Mouse (Mus musculus): ENCODE results near the gene Efcc1. TPM values are rescaled to one million over a fixed set of nuclear protein-coding genes. Genes with fewer than 3 reads are reported as not detected.

Efcc1 gene
- polyA plus RNA-seq, 1 experiment from 2014 or later = 1.5 TPM

DNA sequence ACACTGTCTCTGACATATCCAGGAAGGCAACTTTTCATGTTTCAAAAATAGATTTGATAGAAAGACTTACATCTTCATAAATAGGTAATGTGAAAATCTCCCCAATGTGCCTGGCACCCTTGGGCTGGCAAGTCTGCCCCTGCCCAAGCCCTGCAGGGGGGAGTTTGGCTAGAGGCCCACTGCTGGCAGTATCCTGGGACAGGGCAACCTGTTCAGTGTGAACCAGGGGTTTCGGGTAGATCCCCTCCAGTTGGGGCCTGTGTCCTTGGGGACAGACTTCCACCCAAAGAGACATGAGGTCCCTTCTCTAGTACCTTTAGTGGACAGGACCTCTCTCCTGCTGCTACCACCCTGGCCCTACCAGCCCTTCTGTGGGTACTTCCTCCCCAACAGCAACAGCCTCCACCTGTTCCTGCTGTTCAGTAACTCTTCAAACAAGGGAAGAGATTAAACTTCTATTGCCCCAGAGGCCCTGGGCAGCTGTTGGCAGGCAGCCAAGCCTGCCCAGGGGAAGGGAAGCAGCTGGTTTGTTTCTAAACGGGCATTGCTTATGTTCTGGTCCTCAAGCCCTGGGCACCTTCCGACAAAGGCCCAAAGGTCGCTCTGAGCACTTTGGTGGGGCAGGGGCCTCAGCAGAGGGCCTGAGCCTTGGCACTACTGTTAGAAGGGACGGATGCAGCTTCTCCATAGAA lies 58.4 kb downstream of the Efcc1 start:
- no peaks in the 10 kb centered on the region for H3K36me3 ChIP-seq (ENCODE audit: control insufficient read depth, insufficient read depth, low read length)
- peak; percentile 47 for DNase-seq (ENCODE audit: low spot score)
- no peak overlapping the region for H3K4me2 ChIP-seq (ENCODE audit: low read depth, low read length, severe bottlenecking)
- H3K9ac ChIP-seq (ENCODE audit: low read length) = no peak overlapping the region
- H3K27ac ChIP-seq (ENCODE audit: low read depth, low read length) = no peak overlapping the region; the same call in 1 of the 2 replicates
- no peak overlapping the region for H3K4me3 ChIP-seq (ENCODE audit: low read depth, low read length)
- 70% methylated on average over 5 of the region's 5 CpGs for WGBS
- H3K9me3 ChIP-seq (ENCODE audit: control insufficient read depth, low read length) = no peaks in the 10 kb centered on the region
- no peaks in the 10 kb centered on the region for H3K27me3 ChIP-seq (ENCODE audit: control insufficient read depth, insufficient read depth, low read length)
- no peak for ATAC-seq (replicated peaks; ENCODE audit: low FRiP score)
- no peaks in the 10 kb centered on the region for H3K4me1 ChIP-seq (replicated peaks; ENCODE audit: control insufficient read depth, insufficient read depth, low read length)

- Histone ChIP-seq H3K27me3 (ENCODE audit: control insufficient read depth, insufficient read depth, low read length) (no peaks in the 10 kb centered on the region), H3K4me3 (ENCODE audit: low read depth, low read length) (no peak overlapping the region), H3K4me2 (ENCODE audit: low read depth, low read length, severe bottlenecking) (no peak overlapping the region), H3K27ac (ENCODE audit: low read depth, low read length) (no peak overlapping the region), H3K4me1 (replicated peaks; ENCODE audit: control insufficient read depth, insufficient read depth, low read length) (no peaks in the 10 kb centered on the region), H3K9ac (ENCODE audit: low read length) (no peak overlapping the region), H3K9me3 (ENCODE audit: control insufficient read depth, low read length) (no peaks in the 10 kb centered on the region), H3K36me3 (ENCODE audit: control insufficient read depth, insufficient read depth, low read length) (no peaks in the 10 kb centered on the region)
- ATAC-seq (replicated peaks; ENCODE audit: low FRiP score) = no peak
- DNase-seq (ENCODE audit: low spot score) = peak; percentile 30
- 95% methylated on average over 6 of the region's 6 CpGs for WGBS
These were observed 59.1 kb downstream of the Efcc1 start for GRCm38 (mm10) chr6:87789791-87790190.

- no peaks in the 10 kb centered on the region; the same call in 1 of the 2 replicates for H3K4me1 ChIP-seq (replicated peaks; ENCODE audit: control insufficient read depth, insufficient read depth, low read length)
- no peaks in the 10 kb centered on the region for H3K9me3 ChIP-seq (ENCODE audit: control insufficient read depth, low read length)
- H3K4me3 ChIP-seq (ENCODE audit: low read depth, low read length) = no peak overlapping the region
- 74% methylated on average over 7 of the region's 7 CpGs for WGBS
- H3K9ac ChIP-seq (ENCODE audit: low read length) = no peak overlapping the region
- peak; percentile 48 for DNase-seq (ENCODE audit: low spot score)
- H3K36me3 ChIP-seq (ENCODE audit: control insufficient read depth, insufficient read depth, low read length) = no peaks in the 10 kb centered on the region
- no peak overlapping the region for H3K4me2 ChIP-seq (ENCODE audit: low read depth, low read length, severe bottlenecking)
- H3K27ac ChIP-seq (ENCODE audit: low read depth, low read length) = no peak overlapping the region
- no peaks in the 10 kb centered on the region for H3K27me3 ChIP-seq (ENCODE audit: control insufficient read depth, insufficient read depth, low read length)
- ATAC-seq (replicated peaks; ENCODE audit: low FRiP score) = no peak
These were observed 60.3 kb downstream of the Efcc1 start for GRCm38 (mm10) chr6:87790779-87791480.

GRCm38 (mm10) chr6:87791826-87792225 lies 61.2 kb downstream of the Efcc1 start:
- no peaks in the 10 kb centered on the region for H3K36me3 ChIP-seq (ENCODE audit: control insufficient read depth, insufficient read depth, low read length)
- DNase-seq (ENCODE audit: low spot score) (peak; percentile 37), ATAC-seq (replicated peaks; ENCODE audit: low FRiP score) (no peak)
- H3K27me3 ChIP-seq (ENCODE audit: control insufficient read depth, insufficient read depth, low read length) = no peaks in the 10 kb centered on the region
- no peak overlapping the region for H3K4me2 ChIP-seq (ENCODE audit: low read depth, low read length, severe bottlenecking)
- WGBS = 94% methylated on average over 5 of the region's 5 CpGs
- H3K4me3 ChIP-seq (ENCODE audit: low read depth, low read length) = no peak overlapping the region
- no peaks in the 10 kb centered on the region; the same call in 1 of the 2 replicates for H3K4me1 ChIP-seq (replicated peaks; ENCODE audit: control insufficient read depth, insufficient read depth, low read length)
- H3K9ac ChIP-seq (ENCODE audit: low read length) = no peak overlapping the region
- no peaks in the 10 kb centered on the region for H3K9me3 ChIP-seq (ENCODE audit: control insufficient read depth, low read length)
- H3K27ac ChIP-seq (ENCODE audit: low read depth, low read length) = no peak overlapping the region

GRCm38 (mm10) chr6:87793821-87794510 lies 63.3 kb downstream of the Efcc1 start:
- H3K9ac ChIP-seq (ENCODE audit: low read length) = no peak overlapping the region
- H3K4me3 ChIP-seq (ENCODE audit: low read depth, low read length) = no peak overlapping the region
- H3K9me3 ChIP-seq (ENCODE audit: control insufficient read depth, low read length) = no peaks in the 10 kb centered on the region
- H3K27me3 ChIP-seq (ENCODE audit: control insufficient read depth, insufficient read depth, low read length) = no peaks in the 10 kb centered on the region
- ATAC-seq (replicated peaks; ENCODE audit: low FRiP score) (no peak), DNase-seq (ENCODE audit: low spot score) (no peak)
- no peaks in the 10 kb centered on the region for H3K36me3 ChIP-seq (ENCODE audit: control insufficient read depth, insufficient read depth, low read length)
- WGBS = 95% methylated on average over 10 of the region's 10 CpGs
- no peaks in the 10 kb centered on the region; the same call in 1 of the 2 replicates for H3K4me1 ChIP-seq (replicated peaks; ENCODE audit: control insufficient read depth, insufficient read depth, low read length)
- H3K4me2 ChIP-seq (ENCODE audit: low read depth, low read length, severe bottlenecking) = no peak overlapping the region
- H3K27ac ChIP-seq (ENCODE audit: low read depth, low read length) = no peak overlapping the region

- H3K36me3 ChIP-seq (ENCODE audit: control insufficient read depth, insufficient read depth, low read length) = no peaks in the 10 kb centered on the region
- no peaks in the 10 kb centered on the region; the same call in 1 of the 2 replicates for H3K4me1 ChIP-seq (replicated peaks; ENCODE audit: control insufficient read depth, insufficient read depth, low read length)
- no peak overlapping the region for H3K4me3 ChIP-seq (ENCODE audit: low read depth, low read length)
- 59% methylated on average over 6 of the region's 6 CpGs for WGBS
- H3K9ac ChIP-seq (ENCODE audit: low read length) = no peak overlapping the region
- no peak overlapping the region for H3K27ac ChIP-seq (ENCODE audit: low read depth, low read length)
- no peaks in the 10 kb centered on the region for H3K9me3 ChIP-seq (ENCODE audit: control insufficient read depth, low read length)
- ATAC-seq (replicated peaks; ENCODE audit: low FRiP score) = no peak
- DNase-seq (ENCODE audit: low spot score) = no peak
- H3K27me3 ChIP-seq (ENCODE audit: control insufficient read depth, insufficient read depth, low read length) = no peaks in the 10 kb centered on the region
- no peak overlapping the region for H3K4me2 ChIP-seq (ENCODE audit: low read depth, low read length, severe bottlenecking)
These were observed 64.9 kb downstream of the Efcc1 start for GRCm38 (mm10) chr6:87795385-87796150.

DNA sequence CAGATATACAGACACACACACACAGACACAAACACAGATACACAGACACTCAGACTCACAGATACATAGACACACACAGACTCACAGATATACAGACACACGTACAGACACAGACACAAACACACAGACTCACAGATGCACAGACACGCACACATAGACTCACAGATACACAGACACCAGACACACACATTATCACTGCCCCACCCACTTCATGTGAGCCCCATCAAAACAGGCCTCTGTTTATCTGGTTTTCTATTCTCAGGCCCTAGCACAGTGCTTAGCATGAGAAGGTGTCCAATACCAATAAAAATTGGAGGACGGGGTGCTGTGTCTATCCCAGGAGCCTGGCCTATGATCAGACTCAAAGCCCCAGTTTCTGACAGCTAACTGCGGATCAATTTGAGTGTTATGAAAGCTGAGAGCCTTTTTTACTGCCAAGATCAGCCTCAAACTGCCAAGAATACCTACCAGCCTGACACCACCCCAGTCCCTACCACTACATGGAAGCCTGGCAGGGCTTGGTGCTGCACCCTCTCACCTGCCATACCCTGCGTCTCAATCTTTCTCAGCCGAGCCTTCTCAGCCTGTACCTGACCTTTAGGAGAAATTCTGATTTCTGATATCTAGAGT lies 65.7 kb downstream of the Efcc1 start:
- no peak overlapping the region for H3K9ac ChIP-seq (ENCODE audit: low read length)
- WGBS = 89% methylated on average over 6 of the region's 6 CpGs
- H3K27me3 ChIP-seq (ENCODE audit: control insufficient read depth, insufficient read depth, low read length) = no peaks in the 10 kb centered on the region
- no peaks in the 10 kb centered on the region for H3K36me3 ChIP-seq (ENCODE audit: control insufficient read depth, insufficient read depth, low read length)
- H3K4me2 ChIP-seq (ENCODE audit: low read depth, low read length, severe bottlenecking) = no peak overlapping the region
- no peak overlapping the region for H3K27ac ChIP-seq (ENCODE audit: low read depth, low read length)
- DNase-seq (ENCODE audit: low spot score) (no peak), ATAC-seq (replicated peaks; ENCODE audit: low FRiP score) (no peak)
- no peaks in the 10 kb centered on the region; the same call in 1 of the 2 replicates for H3K4me1 ChIP-seq (replicated peaks; ENCODE audit: control insufficient read depth, insufficient read depth, low read length)
- H3K9me3 ChIP-seq (ENCODE audit: control insufficient read depth, low read length) = no peaks in the 10 kb centered on the region
- H3K4me3 ChIP-seq (ENCODE audit: low read depth, low read length) = no peak overlapping the region

DNA sequence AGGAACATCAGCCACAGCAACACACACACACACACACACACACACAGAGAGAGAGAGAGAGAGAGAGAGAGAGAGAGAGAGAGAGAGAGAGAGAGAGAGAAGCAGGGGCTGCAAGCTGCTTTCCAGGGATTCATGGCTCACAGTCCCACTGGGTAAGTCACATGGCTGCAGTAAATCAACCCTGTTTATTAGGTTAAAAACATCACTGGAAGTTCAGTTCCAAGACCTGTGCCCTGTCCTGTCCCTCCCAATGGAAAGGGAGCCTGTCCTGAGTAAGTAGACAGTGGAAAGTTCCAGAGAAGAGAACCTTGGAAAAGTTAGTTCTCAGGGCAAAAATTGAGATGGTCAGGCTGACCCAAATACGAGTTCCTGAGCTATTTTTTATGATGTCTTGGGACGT lies 66.7 kb downstream of the Efcc1 start:
- Histone ChIP-seq H3K4me2 (ENCODE audit: low read depth, low read length, severe bottlenecking) (no peak overlapping the region), H3K4me3 (ENCODE audit: low read depth, low read length) (no peak overlapping the region), H3K27ac (ENCODE audit: low read depth, low read length) (no peak overlapping the region), H3K27me3 (ENCODE audit: control insufficient read depth, insufficient read depth, low read length) (no peaks in the 10 kb centered on the region), H3K4me1 (replicated peaks; ENCODE audit: control insufficient read depth, insufficient read depth, low read length) (no peaks in the 10 kb centered on the region; the same call in 1 of the 2 replicates), H3K9me3 (ENCODE audit: control insufficient read depth, low read length) (no peaks in the 10 kb centered on the region), H3K36me3 (ENCODE audit: control insufficient read depth, insufficient read depth, low read length) (no peaks in the 10 kb centered on the region), H3K9ac (ENCODE audit: low read length) (no peak overlapping the region)
- DNase-seq (ENCODE audit: low spot score) = no peak
- WGBS = 56% methylated on average over 2 of the region's 2 CpGs
- ATAC-seq (replicated peaks; ENCODE audit: low FRiP score) = no peak

All from forebrain, embryonic 11.5 days (tissue).